In the genomic region with DNA sequence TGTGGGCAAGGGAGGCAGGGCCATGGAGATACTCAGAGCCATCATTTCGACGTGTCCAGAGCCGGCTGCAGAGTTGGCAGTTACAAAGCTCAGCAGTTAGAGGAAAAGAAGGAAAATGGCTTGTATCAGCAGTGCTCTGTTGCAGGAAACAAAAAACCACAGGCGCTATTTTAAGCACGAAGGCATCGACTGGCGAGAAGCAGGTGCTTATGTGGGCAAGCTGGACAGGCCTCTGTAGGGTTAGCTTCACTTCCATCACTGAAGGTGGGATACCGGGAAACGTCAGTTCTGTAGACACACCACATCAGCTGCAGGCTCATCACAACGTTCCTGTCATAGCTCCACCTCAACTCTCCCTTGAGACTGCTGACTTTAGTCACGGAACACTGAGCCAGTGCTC, we compare ENCODE assay signal across 10 mouse cellular contexts.
DNase-seq lines count a peak whose midpoint lies in the region; ATAC-seq and TF ChIP-seq lines count a peak whose summit lies in the region.
"Had no signal": no experiment of that assay in that cellular context is flagged by ENCODE, and none has a peak within 500 bp of the region (broad histone marks: within the 10 kb centered on the region; RNA-seq: fewer than 3 reads in every experiment).

No protein-coding gene starts in this region.

- H3K4me3 ChIP-seq in layer of hippocampus, adult 2 months, result no peak overlapping the region
- H3K4me3 ChIP-seq in stomach, postnatal 0 days (ENCODE audit: low read depth, low read length), result no peak overlapping the region
- H3K4me3 ChIP-seq: limb, embryonic 12.5 days had no signal

- H3K4me1 ChIP-seq in stomach, postnatal 0 days (replicated peaks; ENCODE audit: control insufficient read depth, insufficient read depth), result no peaks in the 10 kb centered on the region

- 0 out of 2 replicates have a peak, but pooled peaks cover 5% of the 10 kb centered on the region for H3K36me3 ChIP-seq in stomach, postnatal 0 days (ENCODE audit: control insufficient read depth, insufficient read depth, low read length)

- no peak overlapping the region for H3K4me2 ChIP-seq in stomach, postnatal 0 days (replicated peaks; ENCODE audit: low read depth)
- H3K4me2 ChIP-seq: limb, embryonic 12.5 days; midbrain, embryonic 11.5 days had no signal

- peak overlapping the region; percentile 5; the same call in 1 of the 2 replicates for H3K27ac ChIP-seq in layer of hippocampus, adult 2 months
- 0 out of 2 replicates have a peak overlapping the region, but pooled peaks have one; percentile 2 for H3K27ac ChIP-seq in stomach, postnatal 0 days (replicated peaks)
- H3K27ac ChIP-seq: limb, embryonic 12.5 days had no signal

- no peak for TF ChIP-seq CTCF in layer of hippocampus, adult 2 months (conservative IDR thresholded peaks at IDR 0.05)
- no peak for TF ChIP-seq CTCF in stomach, postnatal 0 days (IDR thresholded peaks at IDR 0.05; ENCODE audit: low read depth)

- 79% methylated on average over 11 of the region's 11 CpGs for WGBS in stomach, postnatal 0 days

- H3K27me3 ChIP-seq in stomach, postnatal 0 days (ENCODE audit: control insufficient read depth, insufficient read depth, low read length), result no peaks in the 10 kb centered on the region
- H3K27me3 ChIP-seq: limb, embryonic 12.5 days had no signal

- peak; percentile 57 for ATAC-seq in CD4-positive, CD25-positive, alpha-beta regulatory T cell, adult 4 months
- ATAC-seq in inflammation-experienced regulatory T-cells, adult 6 months, result peak; percentile 60
- ATAC-seq in stomach, postnatal 0 days (ENCODE audit: low FRiP score, low TSS enrichment), result no peak

- no peak overlapping the region for H3K9ac ChIP-seq in stomach, postnatal 0 days (ENCODE audit: low read length)
- H3K9ac ChIP-seq: limb, embryonic 12.5 days had no signal

- DNase-seq in layer of hippocampus, adult 2 months (ENCODE audit: low spot score in 2 of 2), result no peak
- no peak for DNase-seq in layer of hippocampus, postnatal 10 days (ENCODE audit: low spot score in 2 of 2)
- no peak for DNase-seq in stomach, postnatal 0 days (ENCODE audit: low spot score)
- no peak for DNase-seq in ovary, postnatal 10 days (ENCODE audit: low spot score)
- no peak for DNase-seq in frontal cortex, postnatal 36 days (ENCODE audit: low spot score in 2 of 2)
- DNase-seq: kidney, postnatal 10 days had no signal

- TF ChIP-seq EP300 in stomach, postnatal 0 days (optimal IDR thresholded peaks at IDR 0.05), result no peak

- H3K9me3 ChIP-seq in stomach, postnatal 0 days (ENCODE audit: control insufficient read depth, low read length), result no peaks in the 10 kb centered on the region
- H3K9me3 ChIP-seq: limb, embryonic 12.5 days had no signal
